Mouse (Mus musculus) brain, embryonic 14.5 days (tissue): ENCODE results near the gene Wdr95.

Source experiments
- CTCF ChIP-seq: fragments of 200-500 bp; IDR thresholded peaks from 2 replicates; pipeline ENCODE4 v1.5.1; 2012; ENCODE audit warnings: inconsistent platforms, mild to moderate bottlenecking, moderate library complexity, borderline replicate concordance; ENCODE audit not compliant: insufficient read depth, insufficient read length; ENCODE audit errors: extremely low read depth
- POLR2A ChIP-seq: fragments of 200-500 bp; IDR thresholded peaks from 2 replicates; pipeline ENCODE4 v1.6.1; 2012; ENCODE audit warnings: mild to moderate bottlenecking, inconsistent platforms, borderline replicate concordance; ENCODE audit not compliant: poor library complexity, insufficient read depth, insufficient read length, severe bottlenecking; ENCODE audit errors: extremely low read depth

DNA sequence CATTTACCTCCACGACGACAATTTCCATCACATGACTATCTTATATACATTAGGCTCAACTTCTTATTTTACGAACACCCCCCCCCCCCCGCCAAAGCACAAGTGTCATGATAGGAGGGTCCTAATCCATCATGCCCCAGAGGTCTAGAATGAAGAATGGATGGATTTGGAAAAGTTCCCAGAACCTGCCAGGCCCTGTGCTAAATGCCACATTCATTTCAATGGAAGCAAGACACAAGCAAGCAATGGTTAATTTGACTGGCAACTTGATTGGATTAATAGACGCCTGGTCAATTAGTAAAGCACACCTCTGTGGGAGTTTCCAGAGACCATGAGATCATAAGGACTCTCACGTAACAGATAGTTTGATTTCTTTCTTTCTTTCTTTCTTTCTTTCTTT, 11.4 kb upstream of the Wdr95 start:
- TF ChIP-seq CTCF, result no peak
- no peak for TF ChIP-seq POLR2A
